Comparison of ENCODE assay signal across 16 mouse cellular contexts in the genomic region with DNA sequence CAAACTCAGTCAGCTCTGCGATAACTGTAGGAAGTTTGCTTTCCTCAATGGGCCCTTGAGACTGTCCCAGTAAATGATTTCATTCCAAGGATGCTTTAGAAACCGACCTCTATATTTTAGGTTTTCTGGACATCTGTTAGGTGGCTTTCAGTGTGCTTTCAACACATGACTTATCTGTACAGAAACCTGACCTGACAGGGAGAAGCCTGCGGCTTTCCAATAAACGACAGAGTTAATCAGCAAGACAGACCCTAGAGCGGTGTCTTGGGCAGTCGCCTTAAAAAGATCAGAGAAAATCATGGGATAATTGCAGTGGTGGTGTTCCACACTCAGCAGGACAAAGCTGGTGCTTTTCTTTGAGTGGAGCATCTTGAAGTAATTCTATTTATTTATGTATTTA.
"Had no signal": no experiment of that assay in that cellular context is flagged by ENCODE, and none has a peak within 500 bp of the region (broad histone marks: within the 10 kb centered on the region; RNA-seq: fewer than 3 reads in every experiment).

No protein-coding gene starts in this region.

- H3K27ac ChIP-seq: left cerebral cortex, adult 2 months; limb, embryonic 12.5 days; liver, embryonic 13.5 days; lung, embryonic 15.5 days; macrophage; midbrain, embryonic 15.5 days; neural tube, embryonic 13.5 days had no signal

- H3K4me1 ChIP-seq: lung, embryonic 15.5 days had no signal

- H3K9me3 ChIP-seq: limb, embryonic 12.5 days; liver, embryonic 13.5 days; lung, embryonic 15.5 days; megakaryocyte, embryonic 14.5 days; midbrain, embryonic 15.5 days; neural tube, embryonic 13.5 days had no signal

- ATAC-seq: liver, postnatal 0 days; midbrain, embryonic 15.5 days had no signal

- H3K36me3 ChIP-seq: limb, embryonic 12.5 days; liver, embryonic 13.5 days; lung, embryonic 15.5 days; midbrain, embryonic 15.5 days; neural tube, embryonic 13.5 days had no signal

- DNase-seq: kidney, adult 2 months; kidney, postnatal 25 days; liver; liver, embryonic 13.5 days; liver, postnatal 0 days; lung, postnatal 14 days; right cerebral cortex, adult 18-20 months; right cerebral cortex, postnatal 25 days; thymus, postnatal 36 days had no signal

- H3K9ac ChIP-seq: limb, embryonic 12.5 days; liver, embryonic 13.5 days; liver, postnatal 0 days; lung, embryonic 15.5 days; midbrain, embryonic 15.5 days; neural tube, embryonic 13.5 days had no signal

- H3K4me2 ChIP-seq: limb, embryonic 12.5 days; liver, embryonic 13.5 days; lung, embryonic 15.5 days; midbrain, embryonic 15.5 days; neural tube, embryonic 13.5 days had no signal

- H3K4me3 ChIP-seq: left cerebral cortex, adult 2 months; limb, embryonic 12.5 days; liver, embryonic 13.5 days; lung, embryonic 15.5 days; megakaryocyte, embryonic 14.5 days; midbrain, embryonic 15.5 days; neural tube, embryonic 13.5 days had no signal

- H3K27me3 ChIP-seq: limb, embryonic 12.5 days; liver, embryonic 13.5 days; lung, embryonic 15.5 days; megakaryocyte, embryonic 14.5 days; midbrain, embryonic 15.5 days; neural tube, embryonic 13.5 days had no signal
